Mouse (Mus musculus): ENCODE results near the gene Tmem132b.

Gene Tmem132b

DNA sequence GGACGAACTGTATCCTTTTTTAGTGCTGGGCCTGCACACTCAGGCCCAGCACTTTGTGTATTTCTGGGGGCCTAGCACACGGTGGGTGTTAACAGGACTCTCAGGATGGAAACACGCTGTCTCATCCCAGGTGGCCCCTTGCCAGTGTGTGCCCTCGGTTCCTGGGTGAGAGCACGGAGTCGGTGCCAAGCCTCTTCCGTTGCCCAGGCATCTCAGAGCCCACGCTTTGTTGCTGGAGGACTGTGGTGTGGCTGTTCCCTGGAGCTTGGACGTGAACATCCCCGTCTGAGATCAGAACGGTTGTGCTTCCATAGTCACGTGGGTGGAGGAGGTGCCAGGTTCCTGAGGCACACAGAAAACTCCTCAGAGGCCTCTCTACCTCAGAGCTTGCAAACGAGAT lies 47.1 kb downstream of the Tmem132b start:
- DNase-seq (ENCODE audit: low read depth, low spot score) = no peak

DNA sequence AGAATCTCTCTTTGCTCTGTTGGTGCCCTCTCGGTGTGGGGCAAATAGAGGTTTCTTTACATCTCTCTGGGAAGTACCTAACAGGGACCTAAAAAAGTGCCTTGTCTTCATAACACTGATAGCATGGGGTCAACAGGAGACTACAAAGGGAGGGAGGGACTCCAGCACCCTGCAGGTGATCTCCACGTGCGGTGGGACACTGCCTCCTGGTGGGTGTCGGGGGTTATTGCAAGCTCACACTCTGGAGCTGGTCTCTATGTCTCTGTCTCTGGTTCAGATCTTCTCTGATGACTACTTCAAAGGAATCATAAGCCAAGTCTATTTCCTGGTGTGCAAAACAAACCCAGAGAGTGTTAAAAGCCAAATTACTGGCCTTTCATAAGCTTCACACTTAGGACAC lies 47.6 kb downstream of the Tmem132b start:
- DNase-seq (ENCODE audit: low read depth, low spot score) = no peak

DNA sequence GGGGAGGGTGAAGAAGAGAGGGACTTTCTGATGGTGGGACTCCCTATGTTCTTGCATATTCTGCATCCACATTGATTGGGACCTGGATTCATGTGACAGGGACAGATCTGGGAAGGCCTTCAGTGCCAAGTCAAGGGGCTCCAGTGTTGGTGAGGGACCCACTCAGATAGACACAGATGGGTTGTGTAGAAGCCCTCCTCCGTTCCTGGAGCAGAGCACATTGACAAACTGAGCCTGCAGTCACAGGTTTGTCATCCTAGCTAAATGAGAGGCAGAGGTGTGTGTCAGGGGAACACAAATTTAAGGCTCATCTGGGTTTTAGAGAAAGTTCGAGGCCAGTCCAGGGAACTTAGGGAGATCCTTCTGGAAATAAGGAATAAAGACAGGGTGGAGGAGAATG lies 51.7 kb downstream of the Tmem132b start:
- DNase-seq (ENCODE audit: low read depth, low spot score) = no peak

DNA sequence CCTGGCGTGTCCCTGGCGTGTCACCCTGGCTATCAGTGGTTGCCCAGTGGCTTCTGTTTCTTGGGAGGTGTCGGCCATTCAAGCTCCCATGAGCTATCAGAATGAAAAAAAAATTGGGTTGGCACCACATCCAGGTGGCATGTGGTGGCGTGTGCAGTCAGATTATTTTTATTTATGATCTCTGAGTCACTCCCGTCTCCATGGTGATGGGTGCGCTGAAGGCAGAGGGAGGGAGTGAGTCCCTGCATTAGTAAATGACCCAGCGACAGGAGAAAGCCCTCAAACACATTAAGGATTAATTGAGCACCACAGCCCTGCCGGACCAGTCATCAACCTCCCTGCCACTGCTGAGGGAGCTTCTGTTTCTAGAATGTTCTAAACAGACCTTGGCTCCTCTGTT lies 52.3 kb downstream of the Tmem132b start:
- no peak for DNase-seq (ENCODE audit: low read depth, low spot score)

DNA sequence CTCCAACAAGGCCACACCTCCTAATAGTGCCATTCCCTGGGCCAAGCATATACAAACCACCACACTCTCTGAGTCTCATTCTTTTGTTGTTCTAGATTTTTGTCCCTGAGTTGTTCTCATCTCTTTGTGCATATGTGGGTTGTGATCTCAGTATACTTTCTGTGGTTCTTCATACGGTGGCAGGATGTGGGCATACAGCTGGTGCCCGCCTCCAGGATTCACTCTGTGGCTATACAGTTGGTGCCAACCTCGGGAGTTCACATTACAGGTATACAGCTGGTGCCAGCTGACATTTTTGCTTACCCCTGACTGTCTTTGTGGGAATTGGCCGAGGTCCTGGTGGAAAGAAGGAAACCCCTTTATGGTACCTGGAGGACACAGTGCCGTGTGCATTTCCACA lies 53.6 kb downstream of the Tmem132b start:
- DNase-seq (ENCODE audit: low read depth, low spot score) = no peak

DNA sequence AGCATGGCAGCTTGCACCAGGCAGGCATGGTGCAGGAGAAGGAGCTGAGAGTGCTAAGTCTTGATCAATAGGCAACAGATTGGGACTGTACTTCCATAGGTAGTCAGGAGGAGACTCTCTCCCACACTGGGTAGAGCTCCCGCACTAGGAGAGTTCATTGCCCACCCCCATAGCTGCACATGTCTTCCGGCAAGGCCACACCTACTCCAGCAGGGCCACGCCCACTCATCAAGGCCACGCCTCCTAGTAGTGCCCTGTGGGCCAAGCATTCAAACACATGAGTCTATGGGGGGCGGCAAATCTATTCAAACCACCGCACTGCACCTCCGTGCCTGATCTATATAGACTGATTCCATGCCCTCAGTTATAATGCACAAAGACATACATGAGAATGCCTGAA lies 56.6 kb downstream of the Tmem132b start:
- no peak for DNase-seq (ENCODE audit: low read depth, low spot score)

DNA sequence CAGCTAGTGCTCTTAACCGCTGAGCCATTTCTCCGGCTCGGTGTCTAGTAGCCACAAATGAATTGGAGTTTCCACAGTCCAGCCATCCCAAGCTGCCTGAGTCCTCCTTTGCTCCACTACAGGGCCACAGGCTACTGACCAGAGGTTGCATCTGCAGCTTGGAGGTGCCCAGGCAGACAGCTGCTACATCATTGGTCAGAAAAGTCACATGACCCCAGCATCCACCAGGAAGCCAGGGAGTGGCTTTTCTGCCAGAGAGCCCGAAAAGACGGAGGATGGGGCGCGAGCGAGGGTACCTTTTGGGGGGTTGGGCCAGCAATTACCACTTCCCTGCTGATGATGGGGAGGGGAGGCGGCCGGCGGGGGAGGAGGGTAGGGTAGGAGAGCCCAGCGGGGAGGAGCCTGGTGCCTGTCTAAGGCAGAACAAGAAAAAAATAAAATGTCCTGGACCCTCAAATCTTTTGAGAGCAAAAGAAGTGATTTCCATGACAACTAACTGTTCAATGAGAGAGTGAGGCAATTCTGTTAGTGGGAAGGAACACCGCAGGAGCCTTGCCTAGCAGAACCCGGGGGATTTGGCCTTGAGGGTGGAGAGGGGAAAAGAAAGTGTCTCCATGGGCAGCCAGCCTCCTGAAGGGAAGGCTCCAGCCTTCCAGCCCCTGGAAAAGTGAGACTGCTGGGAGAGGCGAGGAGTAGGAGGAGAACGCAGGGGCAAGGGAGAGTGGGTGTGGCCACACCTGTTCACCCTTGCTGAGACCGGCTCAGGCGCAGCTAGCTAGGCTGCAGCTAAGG lies 57.5 kb downstream of the Tmem132b start:
- DNase-seq (ENCODE audit: low read depth, low spot score) = peak; percentile 9

DNA sequence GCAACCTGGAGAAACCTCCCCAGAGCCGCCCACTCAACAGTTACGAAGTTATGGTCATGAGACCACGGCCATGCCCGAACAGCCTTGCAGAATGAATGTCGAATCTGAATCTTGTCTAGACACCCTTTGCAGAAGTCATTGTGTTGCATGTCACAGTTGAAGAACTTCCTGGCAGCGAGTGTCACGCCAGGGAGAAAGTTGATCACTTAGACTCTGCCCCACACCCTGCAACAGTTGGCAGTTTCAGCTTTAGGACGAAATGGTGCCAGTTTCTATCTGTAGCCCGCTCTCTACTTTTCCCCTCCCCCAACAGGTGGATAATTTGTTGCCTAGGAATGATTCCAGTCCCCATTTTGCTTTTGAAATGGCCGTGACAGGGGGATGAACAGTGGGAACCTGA lies 66.5 kb downstream of the Tmem132b start:
- no peak for DNase-seq (ENCODE audit: low read depth, low spot score)

DNA sequence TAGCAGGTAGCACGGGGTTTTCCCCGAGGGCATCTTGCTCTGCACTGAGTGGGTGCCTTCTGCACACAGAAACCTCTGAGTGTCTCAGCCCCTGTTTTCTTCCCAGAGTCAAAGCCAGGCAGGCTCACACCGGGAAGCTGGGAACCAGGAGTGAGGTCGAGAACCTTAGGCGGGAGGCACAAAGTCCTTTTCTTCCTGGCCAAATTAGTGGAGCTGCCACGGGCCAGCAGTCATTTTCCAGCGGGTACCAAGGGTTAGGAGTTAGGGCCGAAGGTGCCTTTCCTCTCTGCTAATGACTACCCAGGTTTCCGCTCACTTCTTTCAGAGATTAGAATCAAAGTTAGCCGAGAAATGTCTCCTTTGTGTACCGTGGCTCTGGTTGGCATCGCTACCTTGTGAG lies 75.6 kb downstream of the Tmem132b start:
- DNase-seq (ENCODE audit: low read depth, low spot score) = no peak

DNA sequence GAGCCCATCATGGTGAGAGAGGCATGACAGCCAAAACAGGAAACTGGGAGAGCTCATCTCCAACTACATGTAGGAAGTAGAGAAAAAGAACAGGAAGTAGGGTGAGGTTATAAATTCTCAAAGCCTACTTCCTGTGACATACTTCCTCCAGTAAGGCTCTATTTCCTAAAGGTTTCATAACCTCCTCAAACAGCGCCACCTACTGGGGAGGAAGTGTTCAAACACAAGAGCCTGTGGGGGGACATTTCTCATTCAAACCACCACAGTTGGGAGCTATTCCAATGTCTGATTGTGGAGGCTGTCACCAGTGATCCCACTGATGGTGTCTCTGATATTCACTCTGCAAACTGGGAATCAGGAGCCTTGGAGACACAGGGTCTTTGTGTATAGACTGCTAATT lies 78.4 kb downstream of the Tmem132b start:
- no peak for DNase-seq (ENCODE audit: low read depth, low spot score)

DNA sequence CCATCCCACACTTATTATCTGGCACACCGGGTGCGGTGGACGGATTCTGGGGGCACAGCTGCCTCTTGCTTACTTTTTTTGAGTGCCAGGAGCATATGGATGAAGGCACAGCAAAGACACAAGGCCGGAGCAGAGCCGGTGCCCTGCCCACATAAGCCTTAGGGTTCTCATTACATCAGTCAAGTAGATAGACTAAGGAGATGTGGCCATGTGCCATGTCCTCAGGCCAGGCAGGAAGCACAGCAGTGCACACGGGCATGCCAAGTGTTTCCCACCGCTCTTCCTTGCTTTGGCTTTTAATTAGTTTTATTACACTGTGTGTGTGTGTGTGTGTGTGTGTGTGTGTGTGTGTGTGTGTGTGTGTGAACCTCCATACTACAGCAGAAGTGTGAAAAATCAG lies 80.9 kb downstream of the Tmem132b start:
- no peak for DNase-seq (ENCODE audit: low read depth, low spot score)

DNA sequence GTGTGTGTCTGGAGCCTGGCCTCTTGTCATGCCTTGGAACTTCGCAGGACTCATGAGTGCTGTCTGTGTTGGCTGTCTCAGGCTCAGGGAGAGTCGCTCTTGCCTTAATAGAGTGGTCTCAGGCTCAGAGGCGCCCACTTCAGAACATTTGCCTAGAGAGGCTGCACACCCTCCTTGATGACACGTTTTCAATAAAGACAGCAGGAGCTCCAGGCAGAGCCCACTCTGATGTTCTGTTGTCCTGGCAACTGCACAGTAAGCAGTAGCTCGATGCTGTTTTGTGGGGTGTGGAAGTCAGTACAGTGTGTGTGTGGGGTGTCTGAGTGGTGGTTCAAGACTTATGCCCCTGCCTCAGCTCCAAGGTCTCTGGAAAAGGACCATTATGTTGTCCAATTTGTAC lies 81.6 kb downstream of the Tmem132b start:
- no peak for DNase-seq (ENCODE audit: low read depth, low spot score)

DNA sequence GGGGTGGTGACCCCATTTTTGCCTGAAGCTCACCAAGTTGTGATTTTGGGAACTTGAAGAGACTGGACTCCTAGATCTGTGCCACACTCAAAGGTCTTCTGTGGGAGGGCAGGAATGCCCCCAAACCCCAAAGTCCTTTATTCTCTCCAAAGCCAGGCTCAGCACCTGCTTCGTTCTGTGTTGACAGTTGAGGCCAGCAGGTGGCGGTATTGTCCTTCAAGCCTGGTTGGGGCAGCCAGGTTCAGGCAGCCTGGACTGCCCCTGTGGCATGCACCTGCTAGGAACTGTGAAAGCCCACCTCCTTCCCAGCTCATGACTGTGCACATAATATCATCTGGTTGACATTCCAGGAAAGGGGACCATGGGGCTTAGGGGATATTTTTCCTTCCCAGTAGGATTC lies 82.8 kb downstream of the Tmem132b start:
- no peak for DNase-seq (ENCODE audit: low read depth, low spot score)

DNA sequence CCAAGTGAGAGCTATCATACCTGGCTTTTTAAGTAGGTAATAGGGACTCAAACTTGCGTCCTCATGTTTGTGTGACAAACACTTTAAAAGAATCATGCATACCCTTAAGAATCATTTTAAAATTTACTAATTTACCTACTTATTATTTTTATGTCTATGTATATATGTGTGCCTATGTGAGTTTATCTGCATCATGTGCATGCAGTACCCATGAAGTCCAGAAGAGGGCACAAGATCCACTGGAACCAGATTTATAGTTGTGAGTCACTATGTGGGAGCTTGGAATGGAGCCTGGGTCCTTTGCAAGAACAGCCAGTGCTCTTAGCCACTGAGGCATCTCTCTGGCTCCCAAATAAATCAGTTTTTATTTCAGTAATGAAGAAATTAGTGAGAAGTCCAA lies 85.5 kb downstream of the Tmem132b start:
- no peak for DNase-seq (ENCODE audit: low read depth, low spot score)

DNA sequence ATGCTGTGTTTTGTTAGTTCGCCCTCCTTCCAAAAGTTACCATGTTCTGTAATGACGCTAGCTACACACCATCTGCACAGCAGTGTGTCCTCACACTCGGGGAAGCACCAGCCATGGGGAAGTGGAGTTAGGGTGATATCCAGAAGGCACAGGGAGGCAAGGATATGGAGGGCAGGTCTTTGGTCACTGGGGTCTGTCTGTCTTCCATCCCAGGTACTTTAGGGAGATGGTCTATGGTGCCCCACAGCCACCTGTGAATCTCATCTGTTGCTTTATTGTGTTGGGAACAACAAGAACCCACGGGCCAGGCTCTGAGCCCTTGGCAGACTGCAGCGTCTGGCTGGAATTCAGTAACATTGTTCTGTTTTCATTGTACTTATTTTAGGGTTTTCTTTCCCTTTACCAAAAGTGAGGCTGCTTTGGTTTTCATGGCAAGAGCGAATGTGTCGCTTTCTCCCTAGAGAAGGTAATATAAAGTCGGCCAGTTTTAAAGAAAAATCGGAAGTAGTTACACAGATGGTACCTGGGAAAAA lies 96.3 kb downstream of the Tmem132b start:
- DNase-seq (ENCODE audit: low read depth, low spot score) = no peak

DNA sequence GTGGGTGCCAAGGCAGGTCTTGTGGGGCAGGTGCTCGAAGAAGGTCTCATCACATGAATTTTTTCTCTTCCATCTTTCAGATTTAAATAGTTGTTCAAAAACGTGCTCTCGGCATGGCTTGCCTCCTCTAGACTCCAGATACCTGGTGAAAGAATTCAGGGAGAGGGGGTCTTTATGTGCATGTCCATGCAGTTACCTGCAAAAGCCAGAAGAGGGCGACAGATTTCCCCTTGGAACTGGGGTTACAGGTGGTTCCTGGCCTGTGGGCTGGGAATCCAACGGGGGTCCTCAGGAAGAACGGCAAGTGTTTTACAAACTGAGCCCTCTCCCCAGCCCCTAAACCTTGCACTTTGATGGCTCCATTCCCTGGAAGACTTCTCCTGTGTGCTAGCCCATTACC lies 103.1 kb downstream of the Tmem132b start:
- DNase-seq (ENCODE audit: low read depth, low spot score) = no peak

DNA sequence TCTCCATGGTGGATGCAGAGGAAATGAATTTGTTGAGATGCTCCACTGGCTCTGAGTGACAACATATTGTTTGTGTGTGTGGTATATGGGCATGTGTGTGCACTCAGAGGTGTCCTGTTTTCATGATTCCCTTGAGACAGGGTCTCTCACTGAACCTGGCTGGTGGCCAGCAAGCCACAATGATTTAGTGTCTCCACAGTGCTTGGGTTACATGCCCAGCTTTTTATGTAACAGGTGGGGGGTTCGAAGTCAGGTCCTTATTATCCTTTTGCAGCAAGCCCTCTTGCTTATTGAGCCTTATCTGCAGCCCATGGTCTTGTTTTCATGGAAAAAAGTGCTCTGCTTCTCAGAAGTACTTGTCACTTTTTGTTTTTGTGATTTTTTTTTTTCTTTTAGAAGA lies 109.4 kb downstream of the Tmem132b start:
- no peak for DNase-seq (ENCODE audit: low read depth, low spot score)

DNA sequence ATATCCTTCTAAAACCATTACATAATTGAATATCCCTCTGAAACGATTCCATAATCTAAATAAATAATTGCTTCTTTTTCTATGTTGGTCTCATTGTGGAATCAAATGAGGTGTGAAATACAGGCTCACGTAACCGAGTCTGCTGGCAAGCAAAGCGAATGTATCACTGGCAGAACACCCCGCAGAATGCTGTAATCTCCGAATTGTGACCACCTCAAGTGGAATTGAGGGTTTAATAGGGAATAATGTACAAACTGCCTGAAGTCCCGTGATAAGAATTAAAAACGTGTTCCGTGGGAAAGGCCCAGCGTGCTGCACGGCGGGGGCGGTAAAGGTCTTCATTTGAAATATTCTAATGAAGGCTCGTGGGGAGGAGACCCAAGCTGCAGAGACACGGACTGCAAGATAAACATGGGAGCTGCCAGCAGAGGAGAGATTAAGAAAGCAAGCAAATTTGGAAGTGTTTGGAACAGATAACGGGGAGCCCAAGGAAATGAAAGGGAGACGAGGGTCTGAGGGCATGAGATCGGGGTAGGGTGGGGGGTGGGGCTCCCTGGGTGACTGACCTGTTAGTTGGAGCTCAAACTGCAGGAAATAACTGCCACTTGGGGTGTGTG lies 110.1 kb downstream of the Tmem132b start:
- DNase-seq (ENCODE audit: low read depth, low spot score) = no peak

DNA sequence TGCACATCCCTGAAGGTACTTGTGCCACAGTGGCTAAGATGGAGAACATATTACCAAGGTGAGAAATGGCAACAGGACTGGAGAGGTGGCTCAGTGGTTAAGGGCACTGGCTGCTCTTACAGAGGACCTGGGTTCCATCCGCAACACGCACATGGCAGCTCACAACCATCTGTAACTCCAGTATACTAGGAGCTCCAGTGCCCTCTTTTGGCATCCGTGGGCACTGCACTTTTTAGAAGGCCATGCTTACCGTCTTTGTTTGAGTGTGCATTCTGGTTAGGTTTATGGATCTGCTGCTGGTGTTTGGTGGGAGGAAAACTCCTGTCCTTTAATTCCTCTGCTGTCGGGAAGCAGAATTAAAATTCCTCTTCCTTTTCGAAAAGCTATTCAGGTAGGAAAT lies 116.7 kb downstream of the Tmem132b start:
- DNase-seq (ENCODE audit: low read depth, low spot score) = no peak

DNA sequence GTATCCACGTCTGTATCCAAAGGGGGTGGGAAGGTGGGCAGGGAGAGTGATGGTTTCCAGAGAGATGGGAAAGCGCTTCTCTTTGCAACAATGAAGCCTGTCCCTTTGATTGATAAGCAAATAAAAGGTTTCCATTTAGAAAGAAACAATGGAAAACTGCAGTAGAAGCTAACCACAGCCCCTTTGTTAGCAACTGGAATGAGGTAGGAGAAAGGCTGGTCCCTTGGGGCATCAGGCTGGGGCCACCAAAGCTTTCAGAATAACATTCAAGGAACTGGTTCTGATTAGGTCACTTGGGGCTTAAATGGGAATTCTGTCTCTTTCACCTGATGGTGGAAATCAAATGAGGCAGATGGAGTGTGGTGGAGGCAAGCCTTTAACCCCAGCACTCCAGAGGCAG lies 118.4 kb downstream of the Tmem132b start:
- DNase-seq (ENCODE audit: low read depth, low spot score) = no peak

DNA sequence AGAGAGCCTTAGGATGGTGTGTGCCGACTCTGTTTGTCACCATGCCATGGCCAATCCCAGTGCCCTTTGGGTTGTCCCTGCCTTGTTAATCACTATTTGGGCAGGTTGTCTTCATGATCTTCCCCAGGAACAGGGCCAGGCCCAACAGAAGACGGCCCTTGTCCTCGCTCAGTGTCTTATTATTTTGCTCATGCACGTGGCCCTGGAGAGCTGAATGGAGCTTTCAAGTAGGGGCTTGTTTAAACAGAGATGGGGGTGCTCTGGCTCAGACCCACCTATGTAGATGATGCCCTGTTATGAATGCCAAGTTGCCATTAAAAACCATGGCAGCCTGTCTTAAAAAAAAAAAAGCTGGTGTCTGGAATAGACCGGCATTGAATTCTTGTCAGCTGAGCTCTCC lies 126.5 kb downstream of the Tmem132b start:
- no peak for DNase-seq (ENCODE audit: low read depth, low spot score)

DNA sequence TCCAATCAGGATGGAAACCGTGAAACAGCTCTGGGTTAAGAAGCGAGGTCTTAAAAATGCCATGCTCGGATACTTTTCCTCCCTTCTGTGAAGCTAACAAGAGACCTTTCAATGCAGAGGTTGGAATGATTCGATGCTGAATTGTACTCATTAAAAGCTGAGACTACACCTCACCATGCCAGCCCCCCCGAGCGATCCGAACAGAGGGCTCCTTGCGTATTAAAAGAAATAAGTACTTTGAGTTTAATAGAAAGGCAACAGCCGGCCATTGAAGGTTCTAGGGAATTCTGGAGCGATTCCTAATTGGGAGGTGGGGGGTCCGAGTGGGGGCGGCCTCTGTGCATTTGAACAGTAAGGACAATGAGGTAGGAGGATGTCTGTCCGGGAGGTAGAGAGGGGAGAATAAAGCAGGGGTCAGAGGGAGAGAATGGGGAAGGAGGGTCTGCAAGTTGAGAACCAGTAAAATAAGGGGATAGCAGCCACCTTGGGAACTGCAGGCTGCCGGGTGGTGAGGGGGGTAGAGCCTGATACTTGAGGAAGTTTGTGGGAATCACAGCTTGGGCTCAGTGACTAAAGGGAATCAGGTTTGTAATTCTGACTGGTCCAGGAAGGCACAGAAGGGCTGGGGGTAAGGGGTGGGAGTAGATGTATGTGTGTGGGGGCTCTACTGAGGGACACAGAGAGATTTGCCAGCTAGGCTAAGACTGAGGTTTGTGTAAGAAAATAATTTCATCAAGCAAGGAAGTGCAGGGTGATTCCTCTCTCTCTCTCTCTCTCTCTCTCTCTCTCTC lies 127.6 kb downstream of the Tmem132b start:
- DNase-seq (ENCODE audit: low read depth, low spot score) = no peak

DNA sequence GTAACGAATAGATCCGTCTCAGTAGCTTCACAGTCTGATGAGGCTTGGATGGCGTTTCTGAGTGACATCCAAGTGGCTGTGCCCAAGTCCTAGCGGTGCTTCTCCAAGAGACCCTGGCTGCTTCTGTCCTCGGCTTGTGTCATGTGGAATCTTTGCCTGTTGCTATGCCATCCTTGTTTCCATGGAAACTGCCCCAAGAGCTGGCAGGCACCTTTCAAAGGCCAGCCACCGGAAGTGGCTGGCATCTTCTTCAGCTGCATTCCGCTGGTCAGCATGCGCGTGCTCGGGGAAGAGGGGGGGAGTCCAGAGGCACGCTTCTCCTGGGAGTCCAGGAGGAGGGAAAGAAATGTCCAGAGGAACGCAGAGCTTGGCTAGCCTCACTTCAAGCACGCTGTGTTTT lies 144.0 kb downstream of the Tmem132b start:
- peak; percentile 15 for DNase-seq (ENCODE audit: low read depth, low spot score)

Data from retina, adult 2 months (tissue).